Mouse (Mus musculus): ENCODE data around the gene Psmg4. TPM values are rescaled to one million over a fixed set of nuclear protein-coding genes. Genes with fewer than 3 reads are reported as not detected.

Psmg4 gene
- 10 to 100 TPM; 33.9 to 41.6 TPM for total RNA-seq (2021)
- long read RNA-seq, experiment 1, transcript Psmg4-201 (2 exons, 474 nt), result minor isoform, 12 of 37 reads
- long read RNA-seq, experiment 1, transcript Psmg4-202 (3 exons, 555 nt), result major isoform, 24 of 37 reads
- long read RNA-seq, experiment 1, partial matches to known transcripts, result 1 of 37 reads
- long read RNA-seq, experiment 1, other reads (novel, unspliced or antisense), result 0 of 37 reads
- long read RNA-seq, experiment 2, transcript Psmg4-201 (2 exons, 474 nt), result minor isoform, 11 of 24 reads
- long read RNA-seq, experiment 2, transcript Psmg4-202 (3 exons, 555 nt), result major isoform, 13 of 24 reads
- long read RNA-seq, experiment 2, partial matches to known transcripts, result 0 of 24 reads
- long read RNA-seq, experiment 2, other reads (novel, unspliced or antisense), result 0 of 24 reads

GRCm38 (mm10) chr13:34162491-34163303 is at the start of gene Psmg4:
TSS of gene Psmg4 (plus strand) at chr13:34162964.
- DNase-seq, result peak; percentile 94 to 96

GRCm38 (mm10) chr13:34113086-34113485 is 49.7 kb upstream of the Psmg4 start:
- no peak for DNase-seq

GRCm38 (mm10) chr13:34114654-34115053 is 48.1 kb upstream of the Psmg4 start:
- no peak for DNase-seq

- no peak for DNase-seq
Observed at GRCm38 (mm10) chr13:34116508-34116907, 46.3 kb upstream of the Psmg4 start.

DNA sequence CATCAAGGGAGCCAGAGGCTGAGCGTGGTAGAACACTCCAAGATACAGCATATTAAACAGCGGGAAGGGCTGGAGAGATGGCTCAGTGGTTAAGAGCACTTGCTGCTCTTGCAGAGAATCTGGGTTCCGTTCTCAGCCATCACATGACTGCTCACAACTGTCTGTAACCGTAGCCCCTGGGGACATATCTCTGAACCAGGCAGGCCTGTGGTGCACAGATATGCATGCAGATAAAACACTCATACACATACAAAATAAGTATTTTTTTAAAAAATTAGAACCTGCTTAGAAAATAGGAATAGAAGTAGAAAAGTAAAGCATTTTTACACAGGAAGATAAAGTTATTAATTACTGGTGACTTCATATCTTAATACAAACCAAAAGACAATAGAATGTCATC is 43.9 kb upstream of the Psmg4 start:
- no peak for DNase-seq

DNA sequence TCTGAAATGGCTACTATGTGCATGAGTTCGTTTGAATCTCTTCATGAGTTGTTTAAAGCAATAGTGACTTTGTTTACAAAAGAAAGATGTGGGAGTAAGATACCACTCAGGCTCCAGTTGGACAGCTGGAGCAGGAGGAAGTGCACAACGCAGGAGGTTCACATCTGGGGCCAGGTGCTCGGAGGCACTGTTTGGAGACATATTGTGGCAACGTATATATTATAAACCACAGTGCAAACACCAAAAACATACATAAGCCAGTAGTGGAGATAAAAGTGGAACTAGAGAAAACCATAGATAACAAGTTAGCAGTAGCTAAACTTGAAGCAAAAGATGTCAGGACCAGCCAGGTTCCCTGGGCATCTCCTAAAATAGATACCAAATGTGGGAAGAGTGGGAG is 43.4 kb upstream of the Psmg4 start:
- no peak for DNase-seq

- DNase-seq, result no peak
Observed at GRCm38 (mm10) chr13:34120536-34120935, 42.2 kb upstream of the Psmg4 start.

- no peak for DNase-seq
Observed at GRCm38 (mm10) chr13:34125711-34126110, 37.1 kb upstream of the Psmg4 start.

- no peak for DNase-seq
Observed at GRCm38 (mm10) chr13:34128276-34129114, 34.3 kb upstream of the Psmg4 start.

- DNase-seq, result peak; percentile 20 to 31
Observed at GRCm38 (mm10) chr13:34129485-34130225, 33.1 kb upstream of the Psmg4 start.

GRCm38 (mm10) chr13:34130226-34130731 is 32.5 kb upstream of the Psmg4 start, which contains the start of gene Tubb2b:
TSS of gene Tubb2b (minus strand) at chr13:34130466.
- peak; percentile 22 to 27 for DNase-seq

DNA sequence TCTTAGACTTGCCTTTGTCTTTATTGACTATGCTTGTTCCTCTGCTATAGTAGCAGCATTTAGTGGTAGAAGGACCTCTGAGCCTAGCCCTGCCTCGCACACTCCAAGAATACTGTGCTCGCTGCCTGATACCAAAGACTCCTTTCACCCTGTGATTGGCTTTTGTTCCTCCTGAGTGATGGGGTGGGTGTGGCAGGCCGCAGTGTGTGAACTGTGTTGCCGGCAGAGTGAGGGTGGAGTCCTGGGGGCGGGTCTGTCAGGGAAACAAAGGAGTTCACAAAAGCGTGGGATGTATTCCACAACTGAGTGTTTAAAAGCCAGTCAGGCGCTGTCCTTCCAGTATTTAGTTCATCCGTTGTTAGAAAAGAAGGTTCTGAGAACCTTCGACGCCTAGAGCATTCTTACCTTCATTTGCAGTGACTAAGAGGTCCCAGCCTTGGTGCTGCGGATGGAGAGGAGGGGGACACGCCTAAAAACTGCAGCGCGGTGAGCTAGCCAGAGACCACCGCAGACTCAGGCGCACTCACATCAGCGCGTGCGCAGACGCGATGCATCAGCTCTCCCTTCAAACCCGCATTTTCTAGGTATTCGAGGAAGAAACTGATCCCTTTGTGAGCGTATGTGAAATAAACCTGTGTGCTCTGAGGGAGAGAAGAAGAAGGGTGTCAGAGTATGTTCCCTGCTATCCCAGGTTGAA is 31.6 kb upstream of the Psmg4 start:
- peak in 1 of 2 experiments; percentile 9 for DNase-seq

GRCm38 (mm10) chr13:34131708-34132060 is 31.1 kb upstream of the Psmg4 start:
- DNase-seq, result peak in 1 of 2 experiments; percentile 8

DNA sequence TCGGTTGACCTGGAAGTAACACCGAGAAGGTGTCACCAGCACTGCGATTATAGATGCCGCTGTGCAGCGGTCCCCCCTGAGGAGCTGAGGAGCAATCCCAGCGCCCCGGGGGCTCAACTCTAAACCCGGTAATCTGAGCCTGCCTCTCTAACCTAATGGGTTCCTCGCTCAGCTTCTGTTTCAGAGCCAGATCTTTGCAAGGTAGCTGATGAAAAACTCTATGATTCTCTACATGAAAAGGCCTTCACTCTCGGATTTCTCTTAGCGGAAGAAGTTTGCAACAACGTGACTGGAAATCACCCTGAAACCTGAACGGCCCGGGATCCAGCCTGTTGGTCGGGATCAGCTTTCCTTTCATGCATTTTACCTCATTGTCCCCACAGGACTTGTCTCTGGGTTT is 30.5 kb upstream of the Psmg4 start:
- DNase-seq, result no peak

DNA sequence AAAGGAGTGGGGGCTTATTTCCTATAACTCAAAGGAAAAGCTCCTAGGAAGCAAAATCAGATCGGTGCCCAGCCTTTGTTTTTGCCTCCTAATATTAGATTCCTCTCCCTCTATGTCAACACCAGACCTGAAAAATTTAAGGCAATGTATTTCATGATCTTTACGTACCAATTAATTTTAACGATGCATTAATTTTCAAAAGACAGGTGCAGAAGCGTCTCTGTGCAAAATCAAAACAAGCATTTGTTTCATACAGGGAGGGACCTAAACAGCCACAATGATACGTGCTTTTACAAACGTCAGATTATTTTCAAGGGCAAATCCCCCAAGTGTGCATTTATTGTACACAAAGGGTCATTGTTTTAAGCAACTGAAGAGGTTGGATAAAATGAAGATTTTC is 29.9 kb upstream of the Psmg4 start:
- DNase-seq, result no peak

DNA sequence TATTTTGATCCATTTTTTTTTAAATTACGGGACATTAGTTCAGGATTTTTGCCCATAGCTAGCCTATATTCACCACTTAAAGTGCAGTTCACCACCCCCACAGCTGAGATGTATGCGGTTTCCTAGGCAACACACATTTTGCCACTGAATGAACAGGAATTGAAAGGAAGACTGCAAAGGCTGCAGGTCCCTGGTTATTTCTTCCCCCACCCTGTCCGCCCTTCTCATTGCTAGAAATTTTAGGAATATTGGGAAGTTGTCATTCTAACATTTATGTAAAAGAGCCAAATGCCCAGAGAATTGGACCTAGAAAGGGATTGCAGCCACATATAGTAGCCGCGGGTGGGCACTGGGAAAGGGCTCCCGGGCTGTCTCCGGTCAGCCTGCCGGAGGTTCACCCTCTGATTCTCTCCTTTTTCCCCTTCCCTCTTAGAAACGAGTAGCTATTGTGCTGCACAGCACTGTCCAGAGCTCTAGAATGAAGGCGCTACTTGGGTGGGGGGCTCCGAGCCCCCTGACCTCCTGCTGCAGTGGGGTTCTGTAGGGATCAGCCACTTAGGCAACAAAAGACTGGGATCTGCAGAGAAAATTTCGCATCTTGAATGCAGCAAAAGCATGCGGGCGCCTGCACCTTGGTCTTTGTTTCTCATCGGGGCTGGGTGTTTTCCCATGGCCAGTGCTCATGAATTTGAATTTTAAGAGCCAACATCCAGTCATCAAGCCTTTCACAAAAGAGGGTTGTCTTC is 29.3 kb upstream of the Psmg4 start:
- no peak for DNase-seq

- DNase-seq, result no peak
Observed at GRCm38 (mm10) chr13:34134276-34134675, 28.5 kb upstream of the Psmg4 start.

GRCm38 (mm10) chr13:34136605-34137004 is 26.2 kb upstream of the Psmg4 start:
- no peak for DNase-seq

DNA sequence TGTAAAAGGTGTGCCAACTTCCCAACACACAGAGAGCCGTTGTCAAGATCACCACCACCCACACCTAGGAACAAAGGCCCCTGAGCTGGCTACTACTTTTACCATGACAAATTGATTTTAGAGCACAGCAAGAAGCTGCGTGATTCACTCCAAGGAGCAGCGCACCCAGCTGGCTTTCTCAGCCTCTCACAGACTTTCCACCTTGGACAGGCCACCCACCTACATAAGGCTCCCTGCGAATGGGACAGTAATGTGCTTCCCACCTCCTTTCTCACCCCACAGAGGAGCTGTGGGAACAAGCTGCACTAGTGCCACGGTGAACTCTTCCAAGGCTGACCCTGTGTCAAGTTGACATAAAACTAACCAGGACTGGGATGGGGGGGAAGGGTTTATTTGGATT is 19.4 kb upstream of the Psmg4 start:
- no peak for DNase-seq

GRCm38 (mm10) chr13:34146916-34147315 is 15.8 kb upstream of the Psmg4 start:
- DNase-seq, result no peak
